Mouse (Mus musculus) spleen, postnatal 36 days (tissue): ENCODE results near the gene Cacna1s.
A peak's percentile ranks its signal among the peaks of the same experiment; 100 is the strongest.

Experiments
- DNase-seq, 2 experiments: peaks; one replicate each; pipeline ENCODE4 v3.0.0; 2022; ENCODE audit warnings: low spot score in 2 of 2, mixed read lengths in 1 of 2

The Cacna1s gene

GRCm38 (mm10) chr1:136137071-136137531 lies 84.6 kb downstream of the Cacna1s start:
- no peak for DNase-seq

- DNase-seq = peak; percentile 58 to 67
Observed at GRCm38 (mm10) chr1:136137575-136137974, 85.0 kb downstream of the Cacna1s start.

- DNase-seq = no peak
Observed at GRCm38 (mm10) chr1:136138191-136138830, 85.8 kb downstream of the Cacna1s start.

- DNase-seq = peak; percentile 87 to 90
Observed at GRCm38 (mm10) chr1:136139990-136140640, 87.6 kb downstream of the Cacna1s start.

- DNase-seq = peak; percentile 47 to 55
Observed at GRCm38 (mm10) chr1:136141176-136141950, 88.8 kb downstream of the Cacna1s start.

- no peak for DNase-seq
Observed at GRCm38 (mm10) chr1:136142336-136142735, 89.8 kb downstream of the Cacna1s start.

- DNase-seq = no peak
Observed at GRCm38 (mm10) chr1:136143514-136143913, 91.0 kb downstream of the Cacna1s start.

- DNase-seq = no peak
Observed at GRCm38 (mm10) chr1:136149702-136150101, 97.2 kb downstream of the Cacna1s start.

- no peak for DNase-seq
Observed at GRCm38 (mm10) chr1:136151371-136151770, 98.8 kb downstream of the Cacna1s start.

GRCm38 (mm10) chr1:136156304-136156703 lies 103.8 kb downstream of the Cacna1s start:
- no peak for DNase-seq

- DNase-seq = no peak
Observed at GRCm38 (mm10) chr1:136156951-136157350, 104.4 kb downstream of the Cacna1s start.

GRCm38 (mm10) chr1:136159830-136160229 lies 107.3 kb downstream of the Cacna1s start:
- DNase-seq = no peak

GRCm38 (mm10) chr1:136160297-136160696 lies 107.7 kb downstream of the Cacna1s start:
- no peak for DNase-seq

- DNase-seq = no peak
Observed at GRCm38 (mm10) chr1:136160930-136161329, 108.4 kb downstream of the Cacna1s start.

- DNase-seq = no peak
Observed at GRCm38 (mm10) chr1:136161333-136161921, 108.9 kb downstream of the Cacna1s start.

GRCm38 (mm10) chr1:136165436-136165835 lies 112.9 kb downstream of the Cacna1s start:
- DNase-seq = no peak

GRCm38 (mm10) chr1:136167657-136168056 lies 115.1 kb downstream of the Cacna1s start:
- DNase-seq = no peak
